Mouse (Mus musculus) natural killer cell, adult 2 months (primary cell): ENCODE measurements around the gene Rfx2.

Source experiments
- DNase-seq, 2 experiments: peaks; one replicate each; pipeline ENCODE4 v3.0.0; 2022; ENCODE audit warnings: low spot score in 2 of 2

The Rfx2 gene

GRCm38 (mm10) chr17:56832918-56833317, 2.1 kb upstream of the Rfx2 start:
- DNase-seq: no peak

- DNase-seq: peak; percentile 97 to 99
Measured at GRCm38 (mm10) chr17:56831111-56831816, 451 bp upstream of the Rfx2 start.

GRCm38 (mm10) chr17:56829795-56830194, 1.0 kb downstream of the Rfx2 start:
- no peak for DNase-seq

- DNase-seq: no peak
Measured at GRCm38 (mm10) chr17:56829171-56829570, 1.6 kb downstream of the Rfx2 start.

GRCm38 (mm10) chr17:56826718-56827117, 4.1 kb downstream of the Rfx2 start:
- DNase-seq: no peak

- DNase-seq: no peak
Measured at GRCm38 (mm10) chr17:56823352-56823751, 7.5 kb downstream of the Rfx2 start.

- DNase-seq: no peak
Measured at GRCm38 (mm10) chr17:56822380-56822779, 8.4 kb downstream of the Rfx2 start.

GRCm38 (mm10) chr17:56819694-56820111, 11.1 kb downstream of the Rfx2 start:
- DNase-seq: peak; percentile 68 to 72

GRCm38 (mm10) chr17:56819032-56819545, 11.7 kb downstream of the Rfx2 start:
- DNase-seq: peak in 1 of 2 experiments; percentile 12

- peak; percentile 38 to 49 for DNase-seq
Measured at GRCm38 (mm10) chr17:56818067-56818636, 12.7 kb downstream of the Rfx2 start.

- DNase-seq: no peak
Measured at GRCm38 (mm10) chr17:56815057-56815345, 15.8 kb downstream of the Rfx2 start.

- peak; percentile 64 to 66 for DNase-seq
Measured at GRCm38 (mm10) chr17:56814316-56815056, 16.3 kb downstream of the Rfx2 start.

- no peak for DNase-seq
Measured at GRCm38 (mm10) chr17:56810245-56810644, 20.6 kb downstream of the Rfx2 start.

GRCm38 (mm10) chr17:56808518-56808917, 22.3 kb downstream of the Rfx2 start:
- DNase-seq: peak; percentile 26 to 45

GRCm38 (mm10) chr17:56805784-56806183, 25.0 kb downstream of the Rfx2 start:
- DNase-seq: no peak

- no peak for DNase-seq
Measured at GRCm38 (mm10) chr17:56804952-56805351, 25.9 kb downstream of the Rfx2 start.

- no peak for DNase-seq
Measured at GRCm38 (mm10) chr17:56802065-56802464, 28.7 kb downstream of the Rfx2 start.

GRCm38 (mm10) chr17:56799276-56799675, 31.5 kb downstream of the Rfx2 start:
- DNase-seq: no peak

GRCm38 (mm10) chr17:56793614-56794319, 37.0 kb downstream of the Rfx2 start:
- DNase-seq: no peak

GRCm38 (mm10) chr17:56792588-56792987, 38.2 kb downstream of the Rfx2 start:
- no peak for DNase-seq

- no peak for DNase-seq
Measured at GRCm38 (mm10) chr17:56789286-56789685, 41.5 kb downstream of the Rfx2 start.

- no peak for DNase-seq
Measured at GRCm38 (mm10) chr17:56788886-56789285, 41.9 kb downstream of the Rfx2 start.
